Mouse (Mus musculus): Measurements from ENCODE around the gene Ttll10. TPM values are rescaled to one million over a fixed set of nuclear protein-coding genes. Genes with fewer than 3 reads are reported as not detected.

The Ttll10 gene
- polyA plus RNA-seq, 1 experiment from 2014 or later: not detected

- H3K4me3 ChIP-seq (ENCODE audit: inconsistent target): no peak overlapping the region
- H3K27ac ChIP-seq: no peak overlapping the region
- no peaks in the 10 kb centered on the region for H3K36me3 ChIP-seq (ENCODE audit: inconsistent target)
- 95% methylated on average over 9 of the region's 9 CpGs for WGBS (ENCODE audit: missing documents)
- no peaks in the 10 kb centered on the region for H3K79me2 ChIP-seq (ENCODE audit: inconsistent target)
Measured at GRCm38 (mm10) chr4:156023520-156023919, 35.7 kb downstream of the Ttll10 start.

- Histone ChIP-seq H3K27ac (no peak overlapping the region), H3K4me3 (ENCODE audit: inconsistent target) (no peak overlapping the region), H3K36me3 (ENCODE audit: inconsistent target) (no peaks in the 10 kb centered on the region), H3K79me2 (ENCODE audit: inconsistent target) (no peaks in the 10 kb centered on the region)
- WGBS (ENCODE audit: missing documents): 46% methylated on average over 9 of the region's 9 CpGs
Measured at GRCm38 (mm10) chr4:156021942-156022419, 37.2 kb downstream of the Ttll10 start.

GRCm38 (mm10) chr4:156021381-156021780, 37.8 kb downstream of the Ttll10 start:
- WGBS (ENCODE audit: missing documents): 88% methylated on average over 3 of the region's 3 CpGs
- H3K27ac ChIP-seq: no peak overlapping the region
- H3K4me3 ChIP-seq (ENCODE audit: inconsistent target): no peak overlapping the region
- H3K79me2 ChIP-seq (ENCODE audit: inconsistent target): no peaks in the 10 kb centered on the region
- 0 out of 2 replicates have a peak, but pooled peaks cover under 1% of the 10 kb centered on the region for H3K36me3 ChIP-seq (ENCODE audit: inconsistent target)

DNA sequence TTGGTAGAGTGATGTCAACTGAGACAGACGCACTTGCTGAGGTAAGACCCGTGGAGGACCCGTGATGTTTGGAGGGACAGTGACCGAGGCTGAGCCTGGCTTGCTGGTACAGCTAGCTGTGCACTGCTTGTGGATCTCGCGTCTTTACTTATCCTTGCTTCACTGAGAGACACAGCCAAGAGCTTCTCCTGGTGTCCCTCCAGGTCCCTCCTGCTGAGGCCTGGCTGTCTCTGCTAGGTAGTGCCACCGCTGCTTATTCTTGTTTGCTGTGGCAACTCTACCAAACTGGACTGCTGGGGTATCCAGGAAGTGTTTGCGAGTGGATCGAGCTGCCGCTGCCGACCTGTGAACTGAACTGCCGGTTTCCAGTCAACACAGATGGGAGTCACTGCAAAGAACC, 39.4 kb downstream of the Ttll10 start:
- Histone ChIP-seq H3K79me2 (ENCODE audit: inconsistent target) (no peaks in the 10 kb centered on the region), H3K36me3 (ENCODE audit: inconsistent target) (0 out of 2 replicates have a peak, but pooled peaks cover 12% of the 10 kb centered on the region), H3K27ac (no peak overlapping the region), H3K4me3 (ENCODE audit: inconsistent target) (no peak overlapping the region)
- WGBS (ENCODE audit: missing documents): 93% methylated on average over 12 of the region's 12 CpGs

- Histone ChIP-seq H3K36me3 (ENCODE audit: inconsistent target) (peaks cover 50% of the 10 kb centered on the region), H3K4me3 (ENCODE audit: inconsistent target) (no peak overlapping the region), H3K79me2 (ENCODE audit: inconsistent target) (no peaks in the 10 kb centered on the region), H3K27ac (no peak overlapping the region)
- WGBS (ENCODE audit: missing documents): 96% methylated on average over 2 of the region's 2 CpGs
Measured at GRCm38 (mm10) chr4:156014436-156014835, 44.8 kb downstream of the Ttll10 start.

GRCm38 (mm10) chr4:156013637-156014036, 45.6 kb downstream of the Ttll10 start, which contains the start of gene Tnfrsf4:
Gene Tnfrsf4, plus strand, starts transcription at chr4:156013843.
- peaks cover 58% of the 10 kb centered on the region for H3K36me3 ChIP-seq (ENCODE audit: inconsistent target)
- no peaks in the 10 kb centered on the region for H3K79me2 ChIP-seq (ENCODE audit: inconsistent target)
- no peak within 1 kb of the TSS for H3K27ac ChIP-seq
- no peak within 1 kb of the TSS for H3K4me3 ChIP-seq (ENCODE audit: inconsistent target)
- WGBS (ENCODE audit: missing documents): 90% methylated on average over 8 of the region's 8 CpGs

- 93% methylated on average over 4 of the region's 4 CpGs for WGBS (ENCODE audit: missing documents)
- no peaks in the 10 kb centered on the region for H3K79me2 ChIP-seq (ENCODE audit: inconsistent target)
- peaks cover 89% of the 10 kb centered on the region for H3K36me3 ChIP-seq (ENCODE audit: inconsistent target)
- no peak overlapping the region for H3K27ac ChIP-seq
- no peak overlapping the region for H3K4me3 ChIP-seq (ENCODE audit: inconsistent target)
Measured at GRCm38 (mm10) chr4:156008369-156008768, 50.8 kb downstream of the Ttll10 start.

- Histone ChIP-seq H3K4me3 (ENCODE audit: inconsistent target) (no peak overlapping the region), H3K79me2 (ENCODE audit: inconsistent target) (no peaks in the 10 kb centered on the region; the same call in 1 of the 2 replicates), H3K36me3 (ENCODE audit: inconsistent target) (peaks cover 91% of the 10 kb centered on the region), H3K27ac (no peak overlapping the region)
- 96% methylated on average over 3 of the region's 3 CpGs for WGBS (ENCODE audit: missing documents)
Measured at GRCm38 (mm10) chr4:156004109-156004508, 55.1 kb downstream of the Ttll10 start.

GRCm38 (mm10) chr4:155993606-155994005, 65.6 kb downstream of the Ttll10 start:
- peak overlapping the region; percentile 84 for H3K27ac ChIP-seq
- 8% methylated on average over 15 of the region's 15 CpGs for WGBS (ENCODE audit: missing documents)
- H3K36me3 ChIP-seq (ENCODE audit: inconsistent target): peaks cover 25% of the 10 kb centered on the region; the same call in 1 of the 2 replicates

DNA sequence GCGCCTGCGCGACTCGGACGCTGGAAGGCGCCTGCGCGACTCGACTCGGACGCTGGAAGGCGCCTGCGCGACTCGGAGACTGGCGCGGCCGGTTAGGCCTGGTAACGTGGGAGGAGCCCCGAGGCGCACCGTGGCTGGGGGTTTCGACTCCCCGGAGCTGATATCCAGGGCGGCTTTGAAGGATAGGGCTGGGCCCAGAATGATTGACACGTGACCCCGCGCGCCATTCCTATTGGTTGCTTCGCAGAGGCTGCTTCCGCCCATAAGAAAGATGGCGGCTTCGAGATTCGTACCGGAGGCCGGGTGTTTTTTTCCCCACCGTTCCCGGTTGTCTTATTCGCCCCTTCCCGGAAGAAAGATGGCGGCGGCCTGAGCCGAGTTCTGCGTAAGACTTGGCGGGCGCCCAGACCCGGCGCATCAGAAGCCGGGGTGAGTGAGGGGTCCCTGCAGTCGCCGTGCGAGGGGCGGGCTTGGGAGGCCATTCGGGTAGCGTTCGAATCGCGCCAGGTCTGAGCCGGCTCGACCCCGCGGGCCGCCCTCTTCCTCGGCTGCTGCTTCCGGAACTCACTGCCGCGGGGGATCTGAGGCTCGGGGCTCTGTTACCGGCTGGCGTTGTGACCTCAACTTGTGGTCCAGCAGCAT, 66.2 kb downstream of the Ttll10 start:
- Histone ChIP-seq H3K27ac (peak overlapping the region; percentile 84), H3K36me3 (ENCODE audit: inconsistent target) (peaks cover 21% of the 10 kb centered on the region; the same call in 1 of the 2 replicates), H3K4me3 (ENCODE audit: inconsistent target) (peak overlapping the region; percentile 96), H3K79me2 (ENCODE audit: inconsistent target) (peaks cover 57% of the 10 kb centered on the region)
- WGBS (ENCODE audit: missing documents): under 1% methylated on average over 55 of the region's 70 CpGs

More at GRCm38 (mm10) chr4:155993606-155994005, 65.6 kb downstream of the Ttll10 start:
- H3K79me2 ChIP-seq (ENCODE audit: inconsistent target): peaks cover 62% of the 10 kb centered on the region
- peak overlapping the region; percentile 96 for H3K4me3 ChIP-seq (ENCODE audit: inconsistent target)

DNA sequence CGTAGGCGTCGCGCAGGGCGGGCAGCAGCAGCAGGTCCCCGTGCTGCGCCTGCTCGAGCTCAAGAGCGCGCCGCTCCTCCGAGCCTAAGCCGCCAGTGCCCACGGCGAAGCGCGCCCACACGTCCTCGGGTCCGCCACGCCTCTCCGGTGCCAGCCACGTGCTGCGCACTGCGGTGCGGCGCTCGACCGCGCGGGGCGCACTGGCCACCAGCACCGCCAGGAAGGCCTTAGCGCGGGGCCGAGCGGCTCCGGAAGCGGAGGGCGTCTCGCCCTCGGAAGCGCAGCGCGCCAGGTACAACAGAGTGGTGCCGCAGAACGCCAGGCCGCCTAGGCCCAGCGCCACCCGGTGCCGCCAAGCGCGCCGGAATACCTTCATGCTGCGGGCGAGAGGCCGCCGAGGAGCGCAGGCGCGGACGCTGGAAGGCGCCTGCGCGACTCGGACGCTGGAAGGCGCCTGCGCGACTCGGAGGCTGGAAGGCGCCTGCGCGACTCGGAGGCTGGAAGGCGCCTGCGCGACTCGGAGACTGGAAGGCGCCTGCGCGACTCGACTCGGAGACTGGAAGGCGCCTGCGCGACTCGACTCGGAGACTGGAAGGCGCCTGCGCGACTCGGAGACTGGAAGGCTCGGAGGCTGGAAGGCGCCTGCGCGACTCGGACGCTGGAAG, 66.8 kb downstream of the Ttll10 start, which contains the start of the genes B3galt6 and Sdf4:
Gene B3galt6 (minus strand): TSS at position 409 of the 665 bp plus-strand sequence.
Gene Sdf4 (plus strand): TSS at position 632 of the 665 bp plus-strand sequence.
- under 1% methylated on average over 76 of the region's 99 CpGs for WGBS (ENCODE audit: missing documents)
- Histone ChIP-seq H3K36me3 (ENCODE audit: inconsistent target) (peaks cover 14% of the 10 kb centered on the region; the same call in 1 of the 2 replicates), H3K4me3 (ENCODE audit: inconsistent target) (peak within 1 kb of the TSS; percentile 96)

GRCm38 (mm10) chr4:155991908-155992230, 67.3 kb downstream of the Ttll10 start:
- no peak overlapping the region for H3K27ac ChIP-seq
- 15% methylated on average over 33 of the region's 37 CpGs for WGBS (ENCODE audit: missing documents)
- peaks cover 46% of the 10 kb centered on the region for H3K79me2 ChIP-seq (ENCODE audit: inconsistent target)
- peaks cover 9% of the 10 kb centered on the region; the same call in 1 of the 2 replicates for H3K36me3 ChIP-seq (ENCODE audit: inconsistent target)
- peak overlapping the region; percentile 10; the same call in 1 of the 2 replicates for H3K4me3 ChIP-seq (ENCODE audit: inconsistent target)

More for the DNA sequence above, 66.8 kb downstream of the Ttll10 start, which contains the start of the genes B3galt6 and Sdf4:
- Histone ChIP-seq H3K79me2 (ENCODE audit: inconsistent target) (peaks cover 51% of the 10 kb centered on the region), H3K27ac (peak within 1 kb of the TSS; percentile 84)

DNA sequence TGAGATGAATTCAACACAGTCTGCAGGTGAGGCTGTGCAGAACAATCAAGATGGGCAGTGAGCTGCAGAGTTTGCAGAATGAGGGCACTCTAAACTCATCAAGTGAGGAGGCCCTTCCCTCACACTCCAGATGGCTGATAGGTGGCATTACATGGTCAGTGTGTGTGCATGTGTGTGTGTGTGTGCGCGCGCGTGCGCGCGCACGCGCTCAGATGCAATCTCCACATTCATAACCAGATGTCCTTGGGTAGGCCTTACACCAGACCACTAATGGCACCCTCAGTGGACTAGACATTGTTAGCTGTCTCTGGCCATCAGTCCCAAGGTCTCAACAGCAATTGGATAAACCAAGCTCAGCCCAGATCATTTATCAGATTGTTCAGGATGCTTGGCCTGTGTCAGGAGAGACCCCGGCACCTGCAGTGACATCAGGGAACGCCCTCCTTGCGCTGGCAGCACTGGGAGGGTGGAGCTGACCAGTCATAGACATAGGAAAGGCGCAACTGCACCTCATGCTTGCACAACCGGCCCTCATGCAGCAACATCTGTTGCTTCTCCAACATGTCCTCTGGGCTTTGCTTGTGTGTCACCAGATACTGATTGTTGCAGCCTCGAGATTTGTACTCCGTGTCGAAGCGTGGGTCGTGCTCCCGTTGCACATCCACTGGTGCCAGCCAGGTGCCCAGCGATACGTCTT, 67.9 kb downstream of the Ttll10 start:
- WGBS (ENCODE audit: missing documents): 71% methylated on average over 22 of the region's 22 CpGs
- Histone ChIP-seq H3K36me3 (ENCODE audit: inconsistent target) (peaks cover 4% of the 10 kb centered on the region; the same call in 1 of the 2 replicates), H3K27ac (no peak overlapping the region), H3K79me2 (ENCODE audit: inconsistent target) (peaks cover 41% of the 10 kb centered on the region), H3K4me3 (ENCODE audit: inconsistent target) (peak overlapping the region; percentile 10; the same call in 1 of the 2 replicates)

Data from macrophage (primary cell).